Mouse (Mus musculus): Measurements from ENCODE around the gene Ube2d3.

DNA sequence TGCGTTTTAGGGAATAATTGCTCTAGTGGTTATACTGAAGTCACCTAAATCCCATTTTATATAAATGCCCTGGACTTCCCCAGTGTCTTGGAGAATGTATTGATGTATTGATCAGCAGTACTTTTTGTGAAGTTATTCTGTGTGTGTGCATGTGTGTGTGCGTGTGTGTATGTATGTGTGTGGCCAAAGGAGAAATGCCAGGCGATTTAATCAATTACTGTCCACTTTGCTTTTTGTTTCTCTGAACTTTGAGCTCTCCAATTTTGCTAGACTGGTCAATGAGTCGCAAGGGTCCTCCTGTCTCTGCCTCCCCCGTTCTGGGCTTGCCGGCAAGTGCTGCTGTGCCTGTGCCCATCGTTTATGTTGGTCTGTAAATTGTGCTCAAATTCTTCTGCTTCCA, 69.6 kb downstream of the Ube2d3 start:
- no peak for TF ChIP-seq CTCF (IDR thresholded peaks at IDR 0.05; ENCODE audit: low read depth)
- TF ChIP-seq EP300 (IDR thresholded peaks at IDR 0.05; ENCODE audit: low read depth), result no peak

Measured in liver, postnatal 0 days (tissue).